Mouse (Mus musculus) lung, embryonic 16.5 days (tissue): ENCODE data around the gene Il9r. TPM values are rescaled to one million over a fixed set of nuclear protein-coding genes. Genes with fewer than 3 reads are reported as not detected.

ENCODE experiments used
- ATAC-seq: fragments of 200-750 bp; cut with Nextera tagmentation; 2 replicates; pipeline ENCODE4 v1.8.0; 2017; ENCODE audit warnings: low read depth, mild to moderate bottlenecking, moderate library complexity
- H3K27ac ChIP-seq: fragments of 300-500 bp; sonication (generic); 2 replicates; pipeline ENCODE4 v1.5.1; 2014; ENCODE audit warnings: mild to moderate bottlenecking, control low read depth, low read length
- H3K27me3 ChIP-seq: fragments of 300-500 bp; sonication (generic); 2 replicates; pipeline ENCODE4 v1.6.1; 2014; ENCODE audit warnings: low read depth, low read length, mixed read lengths; ENCODE audit not compliant: control insufficient read depth, insufficient read depth
- H3K36me3 ChIP-seq: fragments of 300-500 bp; sonication (generic); 2 replicates; pipeline ENCODE4 v1.6.1; 2014; ENCODE audit warnings: low read length; ENCODE audit not compliant: control insufficient read depth, insufficient read depth
- H3K4me1 ChIP-seq: fragments of 300-500 bp; sonication (generic); replicated peaks from 2 replicates; pipeline ENCODE4 v1.6.1; 2014; ENCODE audit warnings: low read length, mixed read lengths; ENCODE audit not compliant: control insufficient read depth, insufficient read depth
- H3K4me2 ChIP-seq: fragments of 300-500 bp; sonication (generic); 2 replicates; pipeline ENCODE4 v1.6.1; 2014; ENCODE audit warnings: low read depth, low read length, control low read depth
- H3K4me3 ChIP-seq: fragments of 300-500 bp; sonication (generic); 2 replicates; pipeline ENCODE4 v1.5.1; 2014; ENCODE audit warnings: mild to moderate bottlenecking, low read length, control low read depth
- H3K9ac ChIP-seq: fragments of 300-500 bp; sonication (generic); 2 replicates; pipeline ENCODE4 v1.6.1; 2014; ENCODE audit warnings: low read length, control low read depth
- H3K9me3 ChIP-seq: fragments of 300-500 bp; sonication (generic); 2 replicates; pipeline ENCODE4 v1.6.1; 2016; ENCODE audit warnings: low read length; ENCODE audit not compliant: control insufficient read depth
- WGBS: fragments of 180-500 bp; shearing (Covaris S2); extraction: QIAGEN DNeasy Blood & Tissue Kit; methylation state at CpG from one replicate; pipeline ENCODE4 v1.1.7; 2014; 5-methylcytosine and 5-hydroxymethylcytosine counted together
- polyA plus RNA-seq: library from polyadenylated mRNA; unstranded; fragments of >200 nt; fragmentation: Nextera tagmentation; extraction: Ambion mirVana; gene quantifications from 2 replicates; pipeline ENCODE4 v1.2.1, GENCODE M21; 2015

Il9r gene
- polyA plus RNA-seq, 1 experiment from 2014 or later = 0.06 TPM

DNA sequence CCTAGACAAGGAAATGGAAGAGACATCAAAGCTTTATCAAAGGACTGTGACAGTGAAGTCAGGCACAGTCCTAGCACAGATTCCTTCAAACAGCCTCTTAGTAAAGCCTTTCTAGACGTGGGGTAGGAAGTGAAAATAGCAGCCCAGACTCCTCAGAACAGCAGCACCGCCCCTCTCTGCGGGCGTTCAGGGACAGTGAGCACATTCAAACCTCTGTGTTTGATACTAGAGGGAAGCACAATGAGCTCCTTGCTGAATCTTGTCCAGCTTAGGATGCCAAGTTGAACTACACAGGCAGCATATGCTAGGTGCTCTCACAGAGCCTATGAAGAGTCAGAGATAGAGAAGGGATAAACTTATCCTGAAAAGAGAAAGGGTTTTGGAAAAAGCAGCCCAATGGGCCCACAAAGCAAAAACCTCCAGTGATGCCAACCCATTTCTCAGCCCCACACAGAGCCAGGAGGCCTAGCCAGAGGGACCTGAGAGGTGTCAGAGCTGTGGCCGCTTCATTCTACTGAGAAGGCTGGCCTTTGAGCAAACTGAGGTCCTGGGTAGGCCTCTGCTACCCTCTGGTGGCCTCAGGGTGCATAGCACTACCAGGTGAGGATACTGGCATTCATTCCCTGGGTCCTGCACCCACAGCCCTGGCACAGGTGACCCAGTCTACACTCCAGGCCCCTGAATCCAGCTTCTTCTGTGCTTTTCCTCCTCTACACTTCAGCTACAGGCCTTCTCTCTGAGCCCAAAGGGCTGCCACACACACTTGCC is 38.2 kb upstream of the Il9r start:
- ATAC-seq = 0 out of 2 replicates have a peak, but pooled peaks have one; percentile 37
- Histone ChIP-seq H3K9me3 (no peaks in the 10 kb centered on the region), H3K9ac (no peak overlapping the region), H3K4me3 (no peak overlapping the region), H3K27ac (no peak overlapping the region), H3K36me3 (peaks cover 21% of the 10 kb centered on the region), H3K4me1 (peaks cover 9% of the 10 kb centered on the region), H3K4me2 (no peak overlapping the region), H3K27me3 (no peaks in the 10 kb centered on the region)
- 68% methylated on average over 5 of the region's 5 CpGs for WGBS

DNA sequence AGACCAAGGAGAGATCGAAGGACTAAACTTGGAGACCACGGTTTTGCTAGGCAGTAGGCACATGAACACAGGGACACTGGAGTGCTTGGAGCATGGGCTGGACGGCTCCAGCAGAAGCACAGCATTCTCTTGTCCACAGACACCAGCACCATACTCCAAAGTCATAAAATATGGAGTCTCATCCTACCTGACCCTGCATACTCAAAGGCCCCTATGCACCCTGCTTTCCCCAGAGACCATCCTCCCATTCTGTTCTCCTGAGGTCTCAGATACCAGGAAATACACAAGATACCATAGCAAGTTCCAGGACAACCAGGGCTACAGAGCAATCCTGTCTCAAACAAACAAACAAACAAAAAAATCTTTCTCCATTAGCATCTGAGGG is 37.3 kb upstream of the Il9r start:
- no peak overlapping the region for H3K9ac ChIP-seq
- 89% methylated on average over 3 of the region's 3 CpGs for WGBS
- ATAC-seq = no peak
- no peaks in the 10 kb centered on the region for H3K9me3 ChIP-seq
- no peak overlapping the region for H3K27ac ChIP-seq
- peaks cover 25% of the 10 kb centered on the region for H3K36me3 ChIP-seq
- H3K4me2 ChIP-seq = no peak overlapping the region
- peaks cover 9% of the 10 kb centered on the region for H3K4me1 ChIP-seq
- no peaks in the 10 kb centered on the region for H3K27me3 ChIP-seq
- no peak overlapping the region for H3K4me3 ChIP-seq

DNA sequence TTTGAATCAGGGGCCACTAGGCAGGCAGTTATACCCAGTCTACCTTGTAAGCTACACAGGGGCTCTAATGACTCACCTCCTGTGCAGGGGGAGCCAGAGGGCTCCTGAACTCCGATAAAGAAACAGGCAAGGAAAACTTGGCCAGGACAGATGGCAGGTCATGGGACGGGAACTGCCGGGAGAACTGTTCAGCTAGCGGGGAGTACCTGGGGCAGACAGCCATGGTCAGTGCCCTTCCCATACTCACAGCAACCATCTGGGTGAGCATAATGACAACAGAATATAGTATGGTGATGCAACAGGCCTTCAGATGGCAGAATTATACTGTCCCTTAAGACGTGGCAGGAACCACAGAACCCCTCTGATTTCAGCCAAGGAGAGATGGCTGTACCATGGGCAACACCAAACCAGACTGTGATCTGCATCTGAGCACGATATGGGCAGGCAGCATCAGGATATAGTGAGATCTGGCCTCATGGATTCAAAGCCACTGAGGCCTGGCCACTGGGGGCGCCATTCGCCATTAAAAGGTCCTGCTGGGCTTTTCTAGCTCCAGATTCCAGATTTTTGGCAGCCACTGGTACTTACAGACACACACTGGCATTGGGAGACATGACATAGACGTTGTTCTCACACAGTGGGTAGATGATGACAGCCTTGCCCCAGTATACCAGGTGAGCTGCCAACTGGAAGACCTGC is 36.8 kb upstream of the Il9r start:
- Histone ChIP-seq H3K27ac (no peak overlapping the region), H3K4me2 (no peak overlapping the region), H3K36me3 (peaks cover 29% of the 10 kb centered on the region), H3K9me3 (no peaks in the 10 kb centered on the region), H3K4me3 (no peak overlapping the region), H3K4me1 (peaks cover 9% of the 10 kb centered on the region), H3K27me3 (no peaks in the 10 kb centered on the region), H3K9ac (no peak overlapping the region)
- WGBS = 57% methylated on average over 9 of the region's 9 CpGs
- ATAC-seq = no peak

DNA sequence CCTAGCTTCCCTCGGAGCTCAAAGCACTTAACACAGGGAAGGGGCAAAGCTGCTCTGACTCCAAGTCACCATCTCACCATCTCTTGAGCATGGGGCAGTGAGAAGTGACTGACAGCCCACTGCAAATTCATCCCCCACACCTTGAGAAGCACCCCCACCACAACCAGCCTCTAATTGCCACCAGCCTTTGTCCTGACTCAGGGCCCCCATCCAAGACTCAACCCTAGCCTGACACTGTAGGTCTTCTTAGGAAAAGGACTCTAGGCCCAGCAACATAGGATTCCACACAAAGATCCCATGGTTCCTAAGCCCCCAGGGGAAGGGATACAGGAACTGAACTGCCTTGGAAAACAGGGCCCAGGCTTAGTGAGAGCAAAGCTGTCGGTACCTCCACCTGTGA is 36.1 kb upstream of the Il9r start:
- no peak overlapping the region for H3K27ac ChIP-seq
- H3K36me3 ChIP-seq = peaks cover 33% of the 10 kb centered on the region
- H3K9me3 ChIP-seq = no peaks in the 10 kb centered on the region

DNA sequence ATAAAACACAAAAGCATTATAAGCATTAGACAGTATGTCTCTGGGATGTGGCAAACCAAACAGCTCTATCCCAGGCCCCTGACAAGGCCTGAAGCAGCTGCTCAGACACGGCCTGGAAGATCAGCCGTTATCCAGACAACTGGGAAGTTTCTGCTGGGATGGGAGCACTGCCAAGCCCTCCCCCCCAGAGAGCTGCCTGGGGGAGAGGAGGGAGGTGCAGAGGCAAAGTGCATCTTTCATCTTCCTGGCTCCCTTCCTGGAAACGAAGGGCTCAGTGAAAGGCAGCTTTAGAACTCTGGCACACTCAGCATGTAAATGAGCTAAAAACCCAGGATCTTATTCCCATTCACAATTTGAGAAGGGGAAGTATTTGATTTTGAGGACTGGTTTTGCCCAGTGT is 35.6 kb upstream of the Il9r start:
- Histone ChIP-seq H3K4me2 (no peak overlapping the region), H3K27me3 (no peaks in the 10 kb centered on the region), H3K9me3 (no peaks in the 10 kb centered on the region), H3K4me3 (no peak overlapping the region), H3K4me1 (peaks cover 9% of the 10 kb centered on the region), H3K27ac (peak overlapping the region; percentile 44; the same call in 1 of the 2 replicates), H3K36me3 (peaks cover 34% of the 10 kb centered on the region), H3K9ac (no peak overlapping the region)
- WGBS = 34% methylated on average over 3 of the region's 3 CpGs
- peak; percentile 73 for ATAC-seq

More for the DNA sequence above, 36.1 kb upstream of the Il9r start:
- 66% methylated on average over 2 of the region's 2 CpGs for WGBS
- Histone ChIP-seq H3K4me3 (no peak overlapping the region), H3K27me3 (no peaks in the 10 kb centered on the region), H3K4me1 (peaks cover 9% of the 10 kb centered on the region), H3K9ac (no peak overlapping the region), H3K4me2 (no peak overlapping the region)
- no peak for ATAC-seq

DNA sequence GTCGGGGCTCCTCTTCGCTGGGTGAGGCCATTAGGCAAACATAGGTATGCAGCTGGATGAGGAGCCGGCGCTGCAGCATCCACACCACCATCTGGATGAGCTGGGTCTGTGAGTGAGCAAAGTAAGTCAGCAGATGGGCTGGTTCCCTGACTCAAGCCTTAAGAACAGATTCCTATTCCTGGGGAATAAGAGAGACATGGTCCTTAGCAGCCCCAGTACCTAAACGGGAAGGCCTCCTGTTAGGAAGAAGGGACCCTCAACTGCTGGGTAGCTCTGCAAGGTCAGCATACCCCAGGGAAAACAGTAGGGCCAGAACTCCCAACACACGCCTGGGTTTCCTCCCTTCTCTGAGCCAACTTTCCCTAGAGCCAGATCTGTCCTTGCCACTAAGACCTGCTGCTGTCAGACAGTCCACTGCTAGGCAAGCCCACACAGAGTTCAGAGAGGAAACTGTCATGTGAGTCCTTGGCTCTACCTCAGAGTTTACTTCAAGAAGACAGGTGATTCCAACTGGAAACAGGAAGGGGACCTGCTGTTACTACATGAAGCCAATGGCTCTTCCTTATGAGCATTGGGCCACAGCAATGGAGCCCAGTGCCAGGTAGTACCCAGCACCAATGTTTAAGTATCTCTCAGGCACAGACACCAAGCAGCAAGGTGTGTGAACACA is 34.9 kb upstream of the Il9r start:
- Histone ChIP-seq H3K9me3 (no peaks in the 10 kb centered on the region), H3K4me3 (no peak overlapping the region), H3K27me3 (no peaks in the 10 kb centered on the region), H3K4me2 (no peak overlapping the region), H3K4me1 (peaks cover 9% of the 10 kb centered on the region), H3K36me3 (peaks cover 40% of the 10 kb centered on the region), H3K27ac (peak overlapping the region; percentile 44; the same call in 1 of the 2 replicates), H3K9ac (no peak overlapping the region)
- 81% methylated on average over 6 of the region's 6 CpGs for WGBS
- no peak for ATAC-seq

DNA sequence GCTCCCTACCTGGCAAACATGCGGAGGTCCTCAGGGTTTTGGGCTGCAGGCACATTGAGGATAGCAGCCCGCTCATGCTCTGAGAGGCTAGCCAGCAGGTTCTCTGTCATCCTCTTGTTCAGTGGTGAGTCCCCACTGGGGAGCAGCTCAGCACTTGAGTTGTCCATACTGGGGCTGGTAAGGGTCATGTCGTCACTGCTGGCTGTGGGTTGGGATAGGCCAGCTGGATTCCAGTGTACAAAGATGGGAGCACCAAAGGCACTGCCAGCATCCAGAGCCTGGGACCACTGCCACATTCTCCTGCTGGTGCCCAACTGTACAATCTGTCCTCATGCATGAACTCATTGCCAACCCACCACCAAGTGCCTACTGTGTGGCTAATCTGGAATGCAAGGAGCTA is 33.8 kb upstream of the Il9r start:
- H3K9ac ChIP-seq = no peak overlapping the region
- H3K27ac ChIP-seq = no peak overlapping the region
- no peaks in the 10 kb centered on the region for H3K27me3 ChIP-seq
- no peak overlapping the region for H3K4me3 ChIP-seq
- no peak for ATAC-seq
- no peak overlapping the region for H3K4me2 ChIP-seq
- H3K4me1 ChIP-seq = peaks cover 9% of the 10 kb centered on the region
- H3K9me3 ChIP-seq = no peaks in the 10 kb centered on the region
- peaks cover 33% of the 10 kb centered on the region for H3K36me3 ChIP-seq
- WGBS = 86% methylated on average over 3 of the region's 3 CpGs

DNA sequence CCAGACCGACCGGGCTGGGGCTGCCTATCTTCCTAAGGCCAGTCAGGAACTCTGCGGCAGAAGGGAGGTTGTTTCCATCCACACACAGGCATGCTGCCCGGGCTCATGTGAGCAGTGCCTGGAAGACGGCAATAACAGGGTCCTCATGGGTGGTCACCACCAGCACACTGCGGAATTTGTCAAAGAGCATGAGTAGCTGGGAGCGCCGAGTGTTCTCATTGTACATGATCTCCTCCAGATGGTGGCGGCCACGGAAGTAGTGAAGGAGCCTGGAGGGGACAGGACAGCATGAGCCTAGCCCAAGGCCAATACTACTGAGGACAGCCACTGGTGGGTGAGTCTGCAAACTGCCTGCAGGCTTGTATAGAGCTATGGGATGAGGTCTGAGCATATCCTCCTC is 32.8 kb upstream of the Il9r start:
- H3K9me3 ChIP-seq = no peaks in the 10 kb centered on the region
- H3K4me3 ChIP-seq = no peak overlapping the region
- H3K9ac ChIP-seq = no peak overlapping the region
- peaks cover 9% of the 10 kb centered on the region for H3K4me1 ChIP-seq
- ATAC-seq = peak; percentile 31; the same call in 1 of the 2 replicates
- H3K27ac ChIP-seq = no peak overlapping the region
- H3K27me3 ChIP-seq = no peaks in the 10 kb centered on the region
- 69% methylated on average over 10 of the region's 10 CpGs for WGBS
- H3K36me3 ChIP-seq = peaks cover 33% of the 10 kb centered on the region
- H3K4me2 ChIP-seq = no peak overlapping the region

DNA sequence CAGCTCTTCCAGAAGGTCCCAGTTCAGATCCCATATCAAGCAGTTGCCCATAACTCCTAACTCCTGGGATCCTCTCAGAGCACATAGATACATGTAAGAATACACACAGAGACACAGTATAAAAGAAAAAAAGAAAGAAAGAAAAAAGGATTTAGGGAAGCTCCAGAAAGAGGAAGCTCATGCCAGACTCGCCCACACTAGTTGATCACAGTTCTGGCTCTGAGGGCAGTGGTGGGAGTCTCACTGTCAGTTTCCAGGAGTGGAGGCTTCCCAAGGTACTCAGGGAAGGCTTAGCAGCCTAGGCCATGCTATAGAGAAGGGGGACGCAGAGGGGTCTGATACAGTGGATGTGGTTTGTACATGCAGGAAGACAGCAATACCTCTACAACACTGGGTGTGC is 31.0 kb upstream of the Il9r start:
- 89% methylated on average over 2 of the region's 2 CpGs for WGBS
- Histone ChIP-seq H3K4me3 (no peak overlapping the region), H3K27ac (no peak overlapping the region), H3K27me3 (no peaks in the 10 kb centered on the region), H3K9me3 (no peaks in the 10 kb centered on the region), H3K4me2 (no peak overlapping the region), H3K36me3 (peaks cover 30% of the 10 kb centered on the region), H3K9ac (no peak overlapping the region), H3K4me1 (peaks cover 21% of the 10 kb centered on the region)
- no peak for ATAC-seq
